In the genomic region with DNA sequence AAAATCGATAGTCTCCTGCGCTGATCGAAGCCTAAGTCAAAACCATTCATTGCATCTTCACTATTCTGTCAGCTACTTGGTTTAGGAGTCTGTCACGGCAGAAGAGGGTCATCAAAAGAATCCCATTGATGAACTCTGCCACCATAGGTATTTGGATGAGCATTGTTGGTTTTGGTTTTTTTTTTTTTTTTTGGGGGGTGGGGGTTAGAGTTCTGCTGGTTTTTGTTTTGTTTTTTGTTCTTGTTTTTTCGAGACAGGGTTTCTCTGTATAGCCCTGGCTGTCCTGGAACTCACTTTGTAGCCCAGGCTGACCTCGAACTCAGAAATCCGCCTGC, we compare ENCODE assay signal across 8 mouse cellular contexts. TPM values are rescaled to one million over a fixed set of nuclear protein-coding genes. Genes with fewer than 3 reads are reported as not detected.
DNase-seq lines count a peak whose midpoint lies in the region; ATAC-seq and TF ChIP-seq lines count a peak whose summit lies in the region.

No protein-coding gene starts in this region.

- peak overlapping the region; percentile 84 for H3K4me2 ChIP-seq in liver, embryonic 12.5 days

- H3K4me3 ChIP-seq in erythroblast, embryonic 14.5 days (replicated peaks) = peak overlapping the region; percentile 100
- H3K4me3 ChIP-seq in spleen, adult 2 months (ENCODE audit: extremely low read depth, insufficient read depth, insufficient read length) = peak overlapping the region; percentile 90
- H3K4me3 ChIP-seq in liver, embryonic 12.5 days = peak overlapping the region; percentile 100

- no peaks in the 10 kb centered on the region for H3K27me3 ChIP-seq in erythroblast, embryonic 14.5 days (ENCODE audit: control insufficient read depth)
- no peaks in the 10 kb centered on the region for H3K27me3 ChIP-seq in spleen, adult 2 months (ENCODE audit: control insufficient read depth, insufficient read depth, low read length)
- H3K27me3 ChIP-seq in liver, embryonic 12.5 days (replicated peaks) = no peaks in the 10 kb centered on the region

- 28% methylated on average over 7 of the region's 7 CpGs for whole genome bisulfite sequencing in spleen, adult 2 months
- 26% methylated on average over 7 of the region's 7 CpGs for WGBS in liver, embryonic 12.5 days (ENCODE audit: insufficient replicate concordance)

- no peak for DNase-seq in spleen, adult 2 months (ENCODE audit: low read depth in 1 of 2, low spot score in 2 of 2)
- no peak for DNase-seq in spleen, postnatal 36 days (ENCODE audit: low spot score in 2 of 2)
- DNase-seq in MN1 (ENCODE audit: low spot score) = no peak
- DNase-seq in retina, embryonic 14.5 days (ENCODE audit: low spot score) = no peak
- DNase-seq in left cerebral cortex, postnatal 36 days (ENCODE audit: low spot score in 2 of 2) = no peak

- peak overlapping the region; percentile 97 for H3K9ac ChIP-seq in liver, embryonic 12.5 days

- no peak for TF ChIP-seq POLR2A in spleen, adult 2 months (IDR thresholded peaks at IDR 0.05; ENCODE audit: low read depth, low read length)

- peaks cover 5% of the 10 kb centered on the region for H3K9me3 ChIP-seq in erythroblast, embryonic 14.5 days (ENCODE audit: control insufficient read depth, low read length)
- 0 out of 2 replicates have a peak, but pooled peaks cover 4% of the 10 kb centered on the region for H3K9me3 ChIP-seq in liver, embryonic 12.5 days (replicated peaks)

- no peak overlapping the region for H3K27ac ChIP-seq in spleen, adult 2 months (ENCODE audit: insufficient read depth, low read length)
- H3K27ac ChIP-seq in liver, embryonic 12.5 days = no peak overlapping the region; the same call in 1 of the 2 replicates

- ATAC-seq in erythroblast, adult 5-6 weeks (replicated peaks; ENCODE audit: low FRiP score, poor library complexity, severe bottlenecking) = no peak
- no peak for ATAC-seq in liver, embryonic 12.5 days

- intact Hi-C loops in left cerebral cortex, postnatal 36 days (cut with DNase I) = loop anchor here (1.0 kb wide), 1 partner anchor 9 kb away; no protein-coding TSS in a partner anchor

- H3K36me3 ChIP-seq in erythroblast, embryonic 14.5 days (ENCODE audit: control insufficient read depth) = peaks cover 6% of the 10 kb centered on the region
- H3K36me3 ChIP-seq in spleen, adult 2 months (ENCODE audit: control insufficient read depth, insufficient read depth, low read length) = no peaks in the 10 kb centered on the region
- H3K36me3 ChIP-seq in liver, embryonic 12.5 days = 0 out of 2 replicates have a peak, but pooled peaks cover 2% of the 10 kb centered on the region

- H3K4me1 ChIP-seq in erythroblast, embryonic 14.5 days (ENCODE audit: control insufficient read depth) = peaks cover 37% of the 10 kb centered on the region
- H3K4me1 ChIP-seq in spleen, adult 2 months (ENCODE audit: control insufficient read depth, insufficient read depth, insufficient read length) = no peaks in the 10 kb centered on the region
- peaks cover 38% of the 10 kb centered on the region for H3K4me1 ChIP-seq in liver, embryonic 12.5 days

- TF ChIP-seq CTCF in spleen, adult 2 months (IDR thresholded peaks at IDR 0.05; ENCODE audit: extremely low read depth, insufficient read depth, insufficient read length, insufficient replicate concordance) = no peak

RNA-seq across cellular contexts. Expression of gene Ipo11, which starts 0.3 kb away (rescaled TPM):
- 0.86 and 1.5 TPM in 2 replicates for polyA plus RNA-seq in erythroblast, embryonic 14.5 days (2012)
- total RNA-seq in erythroblast, adult 5-6 weeks (2015; ENCODE audit: low replicate concordance) = 22.9 and 28.8 TPM in 2 replicates
- 14.8 and 16.0 TPM in 2 replicates for total RNA-seq in erythroblast, adult 5-6 weeks (2017; ENCODE audit: low replicate concordance)
- polyA plus RNA-seq in spleen, adult 2 months (2012; rRNA removed) = 12.6 and 13.3 TPM in 2 replicates
- polyA plus RNA-seq in liver, embryonic 12.5 days (2016; fragmentation: Nextera tagmentation; extraction: Ambion mirVana) = 61.4 and 65.9 TPM in 2 replicates
- total RNA-seq in left cerebral cortex, postnatal 36 days (2021) = 10 to 100 TPM; 52.2 to 58.7 TPM

RNA-seq across cellular contexts. Expression of gene Dimt1, which starts 9.8 kb away (rescaled TPM):
- 1.1 TPM in 2 replicates for polyA plus RNA-seq in erythroblast, embryonic 14.5 days (2012)
- total RNA-seq in erythroblast, adult 5-6 weeks (2015; ENCODE audit: low replicate concordance) = 7.1 and 12.1 TPM in 2 replicates
- 3.3 and 7.1 TPM in 2 replicates for total RNA-seq in erythroblast, adult 5-6 weeks (2017; ENCODE audit: low replicate concordance)
- 2.7 and 4.6 TPM in 2 replicates for polyA plus RNA-seq in spleen, adult 2 months (2012; rRNA removed)
- polyA plus RNA-seq in liver, embryonic 12.5 days (2016; fragmentation: Nextera tagmentation; extraction: Ambion mirVana) = 33.4 and 33.6 TPM in 2 replicates
- total RNA-seq in left cerebral cortex, postnatal 36 days (2021) = 10 to 100 TPM; 16.2 to 21.3 TPM
